ENCODE assay signal across 8 mouse cellular contexts in genomic region chr2:90846955-90847680, GRCm38 (mm10). TPM values are rescaled to one million over a fixed set of nuclear protein-coding genes. Genes with fewer than 3 reads are reported as not detected.
DNase-seq lines count a peak whose midpoint lies in the region; ATAC-seq lines count a peak whose summit lies in the region.

Gene Mtch2 (plus strand): TSS chr2:90847155.

- H3K36me3 ChIP-seq in intestine, embryonic 14.5 days (ENCODE audit: control insufficient read depth, insufficient read depth, low read length) = peaks cover 22% of the 10 kb centered on the region

- under 1% methylated on average over 63 of the region's 67 CpGs for WGBS in intestine, embryonic 14.5 days

- H3K9ac ChIP-seq in intestine, embryonic 14.5 days (ENCODE audit: low read length) = peak within 1 kb of the TSS; percentile 87

- intact Hi-C loops in left cerebral cortex, postnatal 14 days (cut with DNase I) = loop anchor here (5.0 kb wide), 1 partner anchor 65 kb away; the partner anchor contains the start of gene Agbl2

- peak within 1 kb of the TSS; percentile 88 for H3K4me3 ChIP-seq in intestine, embryonic 14.5 days (ENCODE audit: low read depth, low read length)

- peak; percentile 98 to 99 for DNase-seq in adrenal gland, adult 18-20 months (ENCODE audit: low spot score in 2 of 2)
- peak; percentile 99 for DNase-seq in embryo, embryonic 11 days
- peak; percentile 99 for DNase-seq in gastrocnemius, postnatal 25 days
- peak; percentile 94 for DNase-seq in intestine, embryonic 14.5 days (ENCODE audit: low spot score)
- DNase-seq in left cerebral cortex, postnatal 14 days (ENCODE audit: low spot score in 2 of 2) = peak; percentile 98
- DNase-seq in mesoderm, embryonic 11.5 days (ENCODE audit: low read depth, low spot score) = peak; percentile 99
- DNase-seq in right cerebral cortex, postnatal 36 days (ENCODE audit: low spot score in 2 of 2) = peak; percentile 97 to 98
- peak; percentile 97 for DNase-seq in yolk sac, embryonic 10.5 days (ENCODE audit: low spot score)

- H3K27me3 ChIP-seq in intestine, embryonic 14.5 days (replicated peaks; ENCODE audit: control insufficient read depth, insufficient read depth, low read length) = no peaks in the 10 kb centered on the region

- no peaks in the 10 kb centered on the region for H3K9me3 ChIP-seq in intestine, embryonic 14.5 days (ENCODE audit: control insufficient read depth, low read length)

- peak within 1 kb of the TSS; percentile 83 for H3K4me2 ChIP-seq in intestine, embryonic 14.5 days (ENCODE audit: low read length)

- peak; percentile 93 for ATAC-seq in intestine, embryonic 14.5 days (replicated peaks; ENCODE audit: low FRiP score, low TSS enrichment, low read depth)

- H3K27ac ChIP-seq in intestine, embryonic 14.5 days (ENCODE audit: low read depth) = peak within 1 kb of the TSS; percentile 84

- peaks cover 10% of the 10 kb centered on the region; the same call in 1 of the 2 replicates for H3K4me1 ChIP-seq in intestine, embryonic 14.5 days (replicated peaks; ENCODE audit: control insufficient read depth, insufficient read depth, low read length)

RNA-seq across cellular contexts. Expression of gene Mtch2, which starts in this region (rescaled TPM):
- 100 to 1,000 TPM; 243 to 314 TPM for total RNA-seq in adrenal gland, adult 18-20 months (2021)
- total RNA-seq in gastrocnemius, postnatal 25 days (2021) = 100 to 1,000 TPM; 164 to 165 TPM
- 311 TPM in 2 replicates for polyA plus RNA-seq in intestine, embryonic 14.5 days (2014; fragmentation: Nextera tagmentation; extraction: Ambion mirVana)
- 100 to 1,000 TPM; 129 to 134 TPM for total RNA-seq in left cerebral cortex, postnatal 14 days (2021)

Comparison
In these comparisons a context has a peak if more than half of its experiments do, and no peak if none do; other contexts are left out.
1. Peak in every context shown above with its lines: DNase-seq, ATAC-seq, H3K4me3 ChIP-seq and H3K27ac ChIP-seq.